Mouse (Mus musculus): Measurements from ENCODE around the gene Scube3.

Scube3 gene

GRCm38 (mm10) chr17:28133193-28133592, 8.7 kb upstream of the Scube3 start:
- ATAC-seq (ENCODE audit: low TSS enrichment): no peak

- no peak for ATAC-seq (ENCODE audit: low TSS enrichment)
Observed at GRCm38 (mm10) chr17:28135496-28135895, 6.4 kb upstream of the Scube3 start.

GRCm38 (mm10) chr17:28136266-28136665, 5.7 kb upstream of the Scube3 start:
- no peak for ATAC-seq (ENCODE audit: low TSS enrichment)

- no peak for ATAC-seq (ENCODE audit: low TSS enrichment)
Observed at GRCm38 (mm10) chr17:28138013-28138412, 3.9 kb upstream of the Scube3 start.

GRCm38 (mm10) chr17:28138685-28139084, 3.3 kb upstream of the Scube3 start:
- ATAC-seq (ENCODE audit: low TSS enrichment): no peak

GRCm38 (mm10) chr17:28140431-28141204, 1.3 kb upstream of the Scube3 start:
- no peak for ATAC-seq (ENCODE audit: low TSS enrichment)

GRCm38 (mm10) chr17:28141205-28141650, 713 bp upstream of the Scube3 start:
- no peak for ATAC-seq (ENCODE audit: low TSS enrichment)

GRCm38 (mm10) chr17:28142700-28143610, 1.0 kb downstream of the Scube3 start:
- ATAC-seq (ENCODE audit: low TSS enrichment): no peak

GRCm38 (mm10) chr17:28143751-28144150, 1.8 kb downstream of the Scube3 start:
- no peak for ATAC-seq (ENCODE audit: low TSS enrichment)

- ATAC-seq (ENCODE audit: low TSS enrichment): no peak
Observed at GRCm38 (mm10) chr17:28144241-28144640, 2.3 kb downstream of the Scube3 start.

GRCm38 (mm10) chr17:28148288-28148687, 6.3 kb downstream of the Scube3 start:
- ATAC-seq (ENCODE audit: low TSS enrichment): no peak

- no peak for ATAC-seq (ENCODE audit: low TSS enrichment)
Observed at GRCm38 (mm10) chr17:28149734-28150133, 7.8 kb downstream of the Scube3 start.

GRCm38 (mm10) chr17:28150456-28150855, 8.5 kb downstream of the Scube3 start:
- ATAC-seq (ENCODE audit: low TSS enrichment): no peak

GRCm38 (mm10) chr17:28153095-28153494, 11.2 kb downstream of the Scube3 start:
- no peak for ATAC-seq (ENCODE audit: low TSS enrichment)

- no peak for ATAC-seq (ENCODE audit: low TSS enrichment)
Observed at GRCm38 (mm10) chr17:28154970-28155369, 13.0 kb downstream of the Scube3 start.

- ATAC-seq (ENCODE audit: low TSS enrichment): no peak
Observed at GRCm38 (mm10) chr17:28160361-28160760, 18.4 kb downstream of the Scube3 start.

- ATAC-seq (ENCODE audit: low TSS enrichment): no peak
Observed at GRCm38 (mm10) chr17:28161310-28161881, 19.5 kb downstream of the Scube3 start.

- peak; percentile 80 for ATAC-seq (ENCODE audit: low TSS enrichment)
Observed at GRCm38 (mm10) chr17:28163666-28164065, 21.7 kb downstream of the Scube3 start.

- peak; percentile 66; the same call in 1 of the 2 replicates for ATAC-seq (ENCODE audit: low TSS enrichment)
Observed at GRCm38 (mm10) chr17:28170460-28171305, 28.7 kb downstream of the Scube3 start.

- no peak for ATAC-seq (ENCODE audit: low TSS enrichment)
Observed at GRCm38 (mm10) chr17:28172690-28173089, 30.7 kb downstream of the Scube3 start.

GRCm38 (mm10) chr17:28176775-28177539, 35.0 kb downstream of the Scube3 start, which contains the start of gene Zfp523:
TSS of gene Zfp523 (plus strand) at chr17:28177129.
- peak; percentile 87 for ATAC-seq (ENCODE audit: low TSS enrichment)
